Mouse (Mus musculus) liver, adult 2 months (tissue): ENCODE results near the gene Slc39a11.

Source experiments
- CTCF ChIP-seq: fragments of 200-500 bp; IDR thresholded peaks from 2 replicates; pipeline ENCODE4 v1.5.1; 2011; ENCODE audit warnings: low read depth, low read length, control low read depth
- POLR2A ChIP-seq: fragments of 200-500 bp; IDR thresholded peaks from 2 replicates; pipeline ENCODE4 v1.6.1; 2011; ENCODE audit warnings: low read length, control low read depth; ENCODE audit not compliant: insufficient read depth; ENCODE audit errors: extremely low read depth

DNA sequence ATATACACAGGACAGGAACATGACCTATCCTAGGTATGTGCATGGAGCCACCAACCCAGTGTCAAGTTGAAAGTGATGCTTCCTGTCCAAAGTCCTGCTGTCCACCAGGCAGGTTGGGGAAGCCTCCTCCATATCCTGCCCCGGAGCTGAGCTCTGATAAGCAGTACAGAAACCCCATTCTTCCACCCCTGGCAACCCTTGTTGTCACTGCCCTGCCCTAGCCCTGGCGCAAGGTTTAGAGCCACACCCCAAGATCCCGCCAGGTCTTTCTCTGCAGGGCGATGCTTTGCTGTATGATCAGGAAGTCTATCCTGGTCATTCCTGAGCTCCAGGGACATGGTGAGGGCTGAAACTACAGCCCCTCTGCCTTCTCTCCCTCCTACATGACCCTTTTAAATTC is 396.7 kb downstream of the Slc39a11 start:
- TF ChIP-seq POLR2A = no peak
- TF ChIP-seq CTCF = no peak
